Mouse (Mus musculus): ENCODE data around the gene Rreb1. TPM values are rescaled to one million over a fixed set of nuclear protein-coding genes. Genes with fewer than 3 reads are reported as not detected.
A peak's percentile ranks its signal among the peaks of the same experiment; 100 is the strongest.

The Rreb1 gene
- polyA plus RNA-seq, 1 experiment from 2014 or later, result 13.0 TPM

- peaks cover 13% of the 10 kb centered on the region for H3K4me1 ChIP-seq (ENCODE audit: control insufficient read depth, insufficient read depth, low read length)
- no peak overlapping the region for H3K4me2 ChIP-seq (ENCODE audit: low read depth, low read length)
- no peak overlapping the region for H3K9ac ChIP-seq (ENCODE audit: low read length)
- H3K27me3 ChIP-seq (ENCODE audit: control insufficient read depth, insufficient read depth, low read length), result no peaks in the 10 kb centered on the region
- ATAC-seq (replicated peaks; ENCODE audit: extremely low read depth, insufficient read depth, low FRiP score), result no peak
- H3K9me3 ChIP-seq (replicated peaks; ENCODE audit: control insufficient read depth, low read length), result no peaks in the 10 kb centered on the region
- 52% methylated on average over 17 of the region's 17 CpGs for WGBS
- no peak overlapping the region for H3K4me3 ChIP-seq (ENCODE audit: low read length)
- no peak overlapping the region for H3K27ac ChIP-seq (ENCODE audit: low read length)
- H3K36me3 ChIP-seq (ENCODE audit: control insufficient read depth, insufficient read depth), result no peaks in the 10 kb centered on the region
Observed at GRCm38 (mm10) chr13:37965126-37965914, 187.1 kb downstream of the Rreb1 start.

GRCm38 (mm10) chr13:37966256-37967051 lies 188.3 kb downstream of the Rreb1 start:
- H3K4me3 ChIP-seq (ENCODE audit: low read length), result no peak overlapping the region
- H3K27ac ChIP-seq (ENCODE audit: low read length), result no peak overlapping the region
- no peak overlapping the region for H3K4me2 ChIP-seq (ENCODE audit: low read depth, low read length)

GRCm38 (mm10) chr13:37967052-37967437 lies 188.8 kb downstream of the Rreb1 start:
- 0 out of 2 replicates have a peak, but pooled peaks have one; percentile 8 for ATAC-seq (replicated peaks; ENCODE audit: extremely low read depth, insufficient read depth, low FRiP score)
- Histone ChIP-seq H3K9ac (ENCODE audit: low read length) (no peak overlapping the region), H3K36me3 (ENCODE audit: control insufficient read depth, insufficient read depth) (no peaks in the 10 kb centered on the region), H3K27me3 (ENCODE audit: control insufficient read depth, insufficient read depth, low read length) (no peaks in the 10 kb centered on the region), H3K4me2 (ENCODE audit: low read depth, low read length) (no peak overlapping the region), H3K4me3 (ENCODE audit: low read length) (no peak overlapping the region), H3K4me1 (ENCODE audit: control insufficient read depth, insufficient read depth, low read length) (peaks cover 13% of the 10 kb centered on the region), H3K27ac (ENCODE audit: low read length) (no peak overlapping the region), H3K9me3 (replicated peaks; ENCODE audit: control insufficient read depth, low read length) (no peaks in the 10 kb centered on the region)
- WGBS, result 46% methylated on average over 12 of the region's 12 CpGs

More at GRCm38 (mm10) chr13:37966256-37967051, 188.3 kb downstream of the Rreb1 start:
- peaks cover 13% of the 10 kb centered on the region for H3K4me1 ChIP-seq (ENCODE audit: control insufficient read depth, insufficient read depth, low read length)
- no peaks in the 10 kb centered on the region for H3K36me3 ChIP-seq (ENCODE audit: control insufficient read depth, insufficient read depth)
- H3K27me3 ChIP-seq (ENCODE audit: control insufficient read depth, insufficient read depth, low read length), result no peaks in the 10 kb centered on the region
- no peaks in the 10 kb centered on the region for H3K9me3 ChIP-seq (replicated peaks; ENCODE audit: control insufficient read depth, low read length)
- 77% methylated on average over 15 of the region's 15 CpGs for WGBS
- H3K9ac ChIP-seq (ENCODE audit: low read length), result no peak overlapping the region
- no peak for ATAC-seq (replicated peaks; ENCODE audit: extremely low read depth, insufficient read depth, low FRiP score)

- no peak overlapping the region for H3K4me3 ChIP-seq (ENCODE audit: low read length)
- no peak overlapping the region for H3K27ac ChIP-seq (ENCODE audit: low read length)
- no peak for ATAC-seq (replicated peaks; ENCODE audit: extremely low read depth, insufficient read depth, low FRiP score)
- no peaks in the 10 kb centered on the region for H3K27me3 ChIP-seq (ENCODE audit: control insufficient read depth, insufficient read depth, low read length)
- WGBS, result 61% methylated on average over 10 of the region's 10 CpGs
- no peaks in the 10 kb centered on the region for H3K9me3 ChIP-seq (replicated peaks; ENCODE audit: control insufficient read depth, low read length)
- H3K9ac ChIP-seq (ENCODE audit: low read length), result no peak overlapping the region
- peaks cover 13% of the 10 kb centered on the region for H3K4me1 ChIP-seq (ENCODE audit: control insufficient read depth, insufficient read depth, low read length)
- no peak overlapping the region for H3K4me2 ChIP-seq (ENCODE audit: low read depth, low read length)
- H3K36me3 ChIP-seq (ENCODE audit: control insufficient read depth, insufficient read depth), result no peaks in the 10 kb centered on the region
Observed at GRCm38 (mm10) chr13:37967565-37967964, 189.4 kb downstream of the Rreb1 start.

- Histone ChIP-seq H3K36me3 (ENCODE audit: control insufficient read depth, insufficient read depth) (no peaks in the 10 kb centered on the region), H3K4me1 (ENCODE audit: control insufficient read depth, insufficient read depth, low read length) (peaks cover 8% of the 10 kb centered on the region), H3K27ac (ENCODE audit: low read length) (no peak overlapping the region), H3K9ac (ENCODE audit: low read length) (no peak overlapping the region), H3K4me2 (ENCODE audit: low read depth, low read length) (no peak overlapping the region), H3K27me3 (ENCODE audit: control insufficient read depth, insufficient read depth, low read length) (no peaks in the 10 kb centered on the region), H3K9me3 (replicated peaks; ENCODE audit: control insufficient read depth, low read length) (no peaks in the 10 kb centered on the region), H3K4me3 (ENCODE audit: low read length) (no peak overlapping the region)
- ATAC-seq (replicated peaks; ENCODE audit: extremely low read depth, insufficient read depth, low FRiP score), result no peak
- 9% methylated on average over 14 of the region's 14 CpGs for WGBS
Observed at GRCm38 (mm10) chr13:37969337-37969736, 191.1 kb downstream of the Rreb1 start.

GRCm38 (mm10) chr13:37969988-37970387 lies 191.8 kb downstream of the Rreb1 start:
- Histone ChIP-seq H3K9me3 (replicated peaks; ENCODE audit: control insufficient read depth, low read length) (no peaks in the 10 kb centered on the region), H3K4me2 (ENCODE audit: low read depth, low read length) (no peak overlapping the region), H3K9ac (ENCODE audit: low read length) (no peak overlapping the region), H3K4me3 (ENCODE audit: low read length) (no peak overlapping the region), H3K27ac (ENCODE audit: low read length) (no peak overlapping the region), H3K36me3 (ENCODE audit: control insufficient read depth, insufficient read depth) (no peaks in the 10 kb centered on the region), H3K27me3 (ENCODE audit: control insufficient read depth, insufficient read depth, low read length) (no peaks in the 10 kb centered on the region), H3K4me1 (ENCODE audit: control insufficient read depth, insufficient read depth, low read length) (peaks cover 7% of the 10 kb centered on the region)
- WGBS, result 44% methylated on average over 8 of the region's 8 CpGs
- ATAC-seq (replicated peaks; ENCODE audit: extremely low read depth, insufficient read depth, low FRiP score), result no peak

- Histone ChIP-seq H3K27ac (ENCODE audit: low read length) (no peak overlapping the region), H3K27me3 (ENCODE audit: control insufficient read depth, insufficient read depth, low read length) (no peaks in the 10 kb centered on the region), H3K36me3 (ENCODE audit: control insufficient read depth, insufficient read depth) (0 out of 2 replicates have a peak, but pooled peaks cover 2% of the 10 kb centered on the region), H3K4me2 (ENCODE audit: low read depth, low read length) (no peak overlapping the region), H3K4me3 (ENCODE audit: low read length) (no peak overlapping the region), H3K9me3 (replicated peaks; ENCODE audit: control insufficient read depth, low read length) (no peaks in the 10 kb centered on the region), H3K4me1 (ENCODE audit: control insufficient read depth, insufficient read depth, low read length) (peaks cover 5% of the 10 kb centered on the region; the same call in 1 of the 2 replicates), H3K9ac (ENCODE audit: low read length) (no peak overlapping the region)
- WGBS, result 69% methylated on average over 11 of the region's 11 CpGs
- no peak for ATAC-seq (replicated peaks; ENCODE audit: extremely low read depth, insufficient read depth, low FRiP score)
Observed at GRCm38 (mm10) chr13:37970887-37971530, 192.8 kb downstream of the Rreb1 start.

- peaks cover 12% of the 10 kb centered on the region for H3K36me3 ChIP-seq (ENCODE audit: control insufficient read depth, insufficient read depth)
- H3K4me1 ChIP-seq (ENCODE audit: control insufficient read depth, insufficient read depth, low read length), result no peaks in the 10 kb centered on the region
- no peak for ATAC-seq (replicated peaks; ENCODE audit: extremely low read depth, insufficient read depth, low FRiP score)
- 83% methylated on average over 6 of the region's 6 CpGs for WGBS
- H3K4me2 ChIP-seq (ENCODE audit: low read depth, low read length), result no peak overlapping the region
- no peak overlapping the region for H3K9ac ChIP-seq (ENCODE audit: low read length)
- no peaks in the 10 kb centered on the region for H3K9me3 ChIP-seq (replicated peaks; ENCODE audit: control insufficient read depth, low read length)
- no peaks in the 10 kb centered on the region for H3K27me3 ChIP-seq (ENCODE audit: control insufficient read depth, insufficient read depth, low read length)
- H3K27ac ChIP-seq (ENCODE audit: low read length), result no peak overlapping the region
- no peak overlapping the region for H3K4me3 ChIP-seq (ENCODE audit: low read length)
Observed at GRCm38 (mm10) chr13:37974036-37974435, 195.8 kb downstream of the Rreb1 start.

Data from heart, embryonic 16.5 days (tissue).